Mouse (Mus musculus) lung, adult 18-20 months (tissue): ENCODE measurements around the gene Plekha6.
A peak's percentile ranks its signal among the peaks of the same experiment; 100 is the strongest.

ENCODE experiments used
- DNase-seq, 2 experiments: peaks; one replicate each; pipeline ENCODE4 v3.0.0; 2022; ENCODE audit warnings: mixed read lengths in 2 of 2

Plekha6 gene

GRCm38 (mm10) chr1:133245690-133246619 is 81.9 kb downstream of the Plekha6 start:
- peak; percentile 56 to 78 for DNase-seq

GRCm38 (mm10) chr1:133247189-133247588 is 83.2 kb downstream of the Plekha6 start:
- no peak for DNase-seq

- DNase-seq: no peak
Measured at GRCm38 (mm10) chr1:133250761-133251160, 86.8 kb downstream of the Plekha6 start.

- DNase-seq: peak; percentile 53 to 58
Measured at GRCm38 (mm10) chr1:133251625-133252034, 87.6 kb downstream of the Plekha6 start.

GRCm38 (mm10) chr1:133252251-133252650 is 88.2 kb downstream of the Plekha6 start:
- no peak for DNase-seq

- DNase-seq: no peak
Measured at GRCm38 (mm10) chr1:133252801-133253531, 89.0 kb downstream of the Plekha6 start.

GRCm38 (mm10) chr1:133253532-133253866 is 89.5 kb downstream of the Plekha6 start:
- DNase-seq: no peak

- peak in 1 of 2 experiments; percentile 56 for DNase-seq
Measured at GRCm38 (mm10) chr1:133254226-133254625, 90.2 kb downstream of the Plekha6 start.

GRCm38 (mm10) chr1:133254856-133255764 is 91.1 kb downstream of the Plekha6 start:
- DNase-seq: no peak

GRCm38 (mm10) chr1:133255776-133256175 is 91.8 kb downstream of the Plekha6 start:
- DNase-seq: no peak

- no peak for DNase-seq
Measured at GRCm38 (mm10) chr1:133256347-133256746, 92.3 kb downstream of the Plekha6 start.

GRCm38 (mm10) chr1:133258694-133259093 is 94.7 kb downstream of the Plekha6 start:
- no peak for DNase-seq

GRCm38 (mm10) chr1:133262628-133263027 is 98.6 kb downstream of the Plekha6 start:
- no peak for DNase-seq

GRCm38 (mm10) chr1:133263134-133263533 is 99.1 kb downstream of the Plekha6 start:
- no peak for DNase-seq

GRCm38 (mm10) chr1:133264367-133264766 is 100.4 kb downstream of the Plekha6 start:
- DNase-seq: no peak

GRCm38 (mm10) chr1:133265114-133265766 is 101.2 kb downstream of the Plekha6 start:
- no peak for DNase-seq

- no peak for DNase-seq
Measured at GRCm38 (mm10) chr1:133267094-133267493, 103.1 kb downstream of the Plekha6 start.

- DNase-seq: no peak
Measured at GRCm38 (mm10) chr1:133267813-133268492, 103.9 kb downstream of the Plekha6 start.

GRCm38 (mm10) chr1:133268503-133268902 is 104.5 kb downstream of the Plekha6 start:
- DNase-seq: no peak

- DNase-seq: no peak
Measured at GRCm38 (mm10) chr1:133270336-133270735, 106.3 kb downstream of the Plekha6 start.

GRCm38 (mm10) chr1:133274163-133274562 is 110.2 kb downstream of the Plekha6 start:
- no peak for DNase-seq

GRCm38 (mm10) chr1:133276983-133277382 is 113.0 kb downstream of the Plekha6 start:
- DNase-seq: no peak
